ENCODE assay signal across 11 mouse cellular contexts in the genomic region with DNA sequence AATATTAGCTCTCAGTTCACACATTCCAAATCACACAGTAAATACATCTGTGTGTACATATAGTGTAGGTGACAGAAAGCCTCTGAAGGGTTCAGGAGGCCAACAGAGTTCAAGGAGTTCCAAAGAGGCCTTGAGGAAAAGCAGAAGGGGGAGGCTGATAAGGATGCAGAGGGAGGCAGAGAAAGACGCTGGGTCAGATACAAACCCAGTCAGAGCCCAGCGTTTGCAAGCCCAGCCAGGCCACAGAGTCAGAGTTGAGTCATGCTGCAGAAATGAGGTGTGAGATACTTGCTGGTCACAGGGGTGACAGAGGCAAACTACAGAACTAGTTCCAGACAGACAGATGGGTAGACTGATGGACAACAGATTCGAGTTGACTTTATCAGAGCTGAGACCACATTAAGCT.
DNase-seq lines count a peak whose midpoint lies in the region; ATAC-seq lines count a peak whose summit lies in the region.
"Had no signal": no experiment of that assay in that cellular context is flagged by ENCODE, and none has a peak within 500 bp of the region (broad histone marks: within the 10 kb centered on the region; RNA-seq: fewer than 3 reads in every experiment).

No protein-coding gene starts in this region.

- ATAC-seq in intestine, embryonic 16.5 days: peak; percentile 47
- ATAC-seq in hindbrain, embryonic 12.5 days (ENCODE audit: low FRiP score): no peak

- no peak overlapping the region for H3K9ac ChIP-seq in intestine, embryonic 16.5 days (ENCODE audit: low read depth, low read length)
- no peak overlapping the region for H3K9ac ChIP-seq in hindbrain, embryonic 12.5 days

- no peak overlapping the region for H3K4me3 ChIP-seq in intestine, embryonic 16.5 days (ENCODE audit: low read length)
- no peak overlapping the region for H3K4me3 ChIP-seq in hindbrain, embryonic 12.5 days

- no peak overlapping the region for H3K4me2 ChIP-seq in intestine, embryonic 16.5 days (ENCODE audit: low read depth, low read length)
- no peak overlapping the region for H3K4me2 ChIP-seq in hindbrain, embryonic 12.5 days (replicated peaks)

- H3K4me1 ChIP-seq in intestine, embryonic 16.5 days (ENCODE audit: control insufficient read depth, insufficient read depth, low read length): peaks cover 6% of the 10 kb centered on the region
- no peaks in the 10 kb centered on the region for H3K4me1 ChIP-seq in hindbrain, embryonic 12.5 days

- no peaks in the 10 kb centered on the region for H3K27me3 ChIP-seq in intestine, embryonic 16.5 days (replicated peaks; ENCODE audit: control insufficient read depth, insufficient read depth, low read length)
- no peaks in the 10 kb centered on the region for H3K27me3 ChIP-seq in hindbrain, embryonic 12.5 days
- H3K27me3 ChIP-seq: CH12.LX had no signal

- H3K9me3 ChIP-seq in intestine, embryonic 16.5 days (ENCODE audit: control insufficient read depth, low read length): no peaks in the 10 kb centered on the region
- no peaks in the 10 kb centered on the region for H3K9me3 ChIP-seq in hindbrain, embryonic 12.5 days (replicated peaks)

- DNase-seq in embryo, embryonic 10.5 days (ENCODE audit: low spot score): peak; percentile 23
- DNase-seq in embryo, embryonic 11 days: no peak
- peak; percentile 96 for DNase-seq in heart, adult 11 months
- peak; percentile 60 to 81 for DNase-seq in lung, postnatal 4 days
- DNase-seq in urinary bladder, postnatal 4 days (ENCODE audit: low spot score in 2 of 2): no peak
- DNase-seq in retina, embryonic 14.5 days (ENCODE audit: low spot score): no peak
- DNase-seq: kidney, postnatal 10 days had no signal

- WGBS in intestine, embryonic 16.5 days: 32% methylated on average over 3 of the region's 3 CpGs
- 71% methylated on average over 3 of the region's 3 CpGs for WGBS in hindbrain, embryonic 12.5 days

- no peaks in the 10 kb centered on the region for H3K36me3 ChIP-seq in intestine, embryonic 16.5 days (ENCODE audit: control insufficient read depth, insufficient read depth, low read length)
- H3K36me3 ChIP-seq in hindbrain, embryonic 12.5 days: no peaks in the 10 kb centered on the region

- H3K27ac ChIP-seq in intestine, embryonic 16.5 days (ENCODE audit: low read length): no peak overlapping the region
- no peak overlapping the region for H3K27ac ChIP-seq in hindbrain, embryonic 12.5 days
- H3K27ac ChIP-seq: macrophage had no signal

Comparison
In these comparisons a context has a peak if more than half of its experiments do, and no peak if none do; other contexts are left out.
1. DNase-seq: peak in embryo, embryonic 10.5 days (single experiment), heart, adult 11 months (single experiment) and lung, postnatal 4 days (2 of 2); none in embryo, embryonic 11 days (single experiment), urinary bladder, postnatal 4 days (0 of 2) and retina, embryonic 14.5 days (single experiment).